Mouse (Mus musculus) ovary, postnatal 14 days (tissue): ENCODE measurements around the gene Boc.
"Not testable (repeated sequence)": the region's sequence is repeated elsewhere in the genome, so short reads cannot be mapped to it uniquely, and the experiment has no call there.

Source experiments
- DNase-seq: peaks from one replicate; pipeline ENCODE4 v3.0.0; 2022; ENCODE audit warnings: low spot score

Boc gene

GRCm38 (mm10) chr16:44491051-44491450, 67.6 kb downstream of the Boc start:
- no peak for DNase-seq

- DNase-seq = no peak
Observed at GRCm38 (mm10) chr16:44487194-44487593, 71.5 kb downstream of the Boc start.

- no peak for DNase-seq
Observed at GRCm38 (mm10) chr16:44486612-44487011, 72.1 kb downstream of the Boc start.

DNA sequence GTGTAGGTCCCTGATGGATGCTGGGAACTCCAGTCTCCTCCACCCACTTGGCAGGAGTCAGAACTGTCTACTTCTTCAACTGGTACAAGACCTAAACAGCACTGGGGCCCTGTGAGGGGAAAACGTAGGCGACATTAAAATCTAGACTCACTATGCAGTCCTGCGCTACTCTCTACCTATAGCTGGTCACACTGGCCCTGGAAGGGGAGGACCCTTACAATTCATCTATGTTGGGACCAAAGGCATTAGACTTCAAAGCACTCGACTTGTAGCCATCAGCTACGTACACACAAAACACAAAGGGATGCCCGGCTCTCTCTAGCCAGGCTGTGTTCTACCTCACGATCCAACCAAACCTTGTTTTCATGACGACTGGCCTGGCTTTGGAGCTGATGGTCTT, 73.0 kb downstream of the Boc start:
- DNase-seq = no peak

GRCm38 (mm10) chr16:44484831-44485230, 73.9 kb downstream of the Boc start:
- DNase-seq = no peak

GRCm38 (mm10) chr16:44484079-44484478, 74.6 kb downstream of the Boc start:
- peak; percentile 84 for DNase-seq

DNA sequence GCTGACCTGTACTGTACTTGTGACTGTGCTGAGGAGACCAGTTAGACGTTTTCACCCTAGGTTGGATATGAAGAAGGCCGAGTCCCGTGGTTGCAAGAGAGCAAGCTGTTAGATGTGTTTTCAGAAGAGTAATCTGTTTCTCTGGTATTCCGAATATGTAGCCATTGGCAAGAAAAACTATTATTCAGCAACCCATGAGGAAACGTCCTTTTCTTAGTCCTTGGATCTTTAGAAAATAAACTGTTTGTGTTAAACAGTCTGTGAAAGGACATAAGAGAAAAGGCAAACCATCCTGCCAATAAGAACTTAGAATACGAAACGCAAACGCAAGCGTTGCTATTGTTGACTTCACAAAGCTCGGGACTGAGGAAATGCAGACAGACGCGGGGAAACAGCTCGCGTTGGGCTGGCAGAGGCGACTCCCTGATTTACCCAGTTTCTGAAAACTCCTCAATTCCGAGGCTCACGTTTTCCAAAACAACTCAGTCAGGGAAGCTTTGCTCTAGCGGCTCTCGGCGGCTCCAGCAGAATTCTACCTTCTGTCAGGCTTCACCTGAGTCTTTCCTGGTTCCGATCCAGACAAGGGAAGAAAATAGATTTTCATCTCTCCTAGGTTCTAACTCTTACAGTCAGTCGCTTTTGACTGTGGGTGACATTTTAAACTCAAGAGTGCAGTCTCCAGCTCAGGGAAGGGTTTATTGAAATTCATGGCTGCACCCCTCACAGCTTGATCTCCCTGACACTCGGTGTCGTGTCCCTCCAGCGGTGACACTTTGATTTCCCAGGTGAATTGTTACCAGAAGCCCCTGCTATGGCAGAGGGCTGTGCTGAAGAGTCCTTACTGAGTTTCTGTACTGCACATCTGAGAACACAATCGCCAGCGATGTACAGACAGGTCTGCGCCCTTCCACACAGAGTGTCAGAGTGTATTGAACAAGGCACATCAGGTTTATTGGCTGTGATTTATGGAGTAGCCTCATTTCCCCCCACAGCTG, 76.8 kb downstream of the Boc start:
- peak; percentile 0 for DNase-seq

DNA sequence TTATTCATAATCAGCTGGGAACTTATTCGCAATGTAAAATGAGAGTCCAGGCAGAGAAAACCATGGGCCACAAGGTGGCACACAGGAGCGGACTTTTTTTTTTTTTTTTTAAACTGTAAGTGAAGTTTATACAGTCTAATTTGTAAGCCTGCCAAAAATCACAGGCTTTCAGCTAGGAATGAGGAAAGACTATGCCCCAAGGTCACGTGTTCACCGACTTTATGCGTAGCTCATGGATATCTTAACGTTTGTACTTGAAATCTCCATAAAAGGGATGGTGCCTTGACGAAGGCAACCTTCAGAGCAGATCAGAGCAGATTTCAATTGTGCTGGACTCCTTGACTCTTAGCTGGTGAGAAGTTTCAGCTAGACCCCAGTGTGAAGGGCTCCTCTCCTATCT, 78.1 kb downstream of the Boc start:
- no peak for DNase-seq

DNA sequence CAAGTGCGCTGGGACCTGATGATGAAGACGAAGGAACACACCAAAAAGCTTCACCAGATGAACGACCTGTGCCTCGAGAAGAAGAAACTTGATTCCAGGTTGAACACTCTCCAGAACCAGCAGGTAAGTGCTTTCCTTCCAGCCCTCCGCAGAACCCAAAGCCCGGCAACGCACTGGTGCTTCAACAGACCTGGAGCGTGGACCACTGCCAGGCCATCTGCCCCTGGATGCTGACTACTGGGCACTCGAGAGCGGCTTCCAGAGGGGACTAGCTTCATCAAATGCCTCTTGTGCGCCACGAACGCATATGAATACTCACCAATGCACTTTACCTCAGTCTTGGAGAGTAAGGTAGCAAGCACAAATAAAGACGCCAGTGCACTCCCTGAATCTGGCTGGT, 78.8 kb downstream of the Boc start:
- no peak for DNase-seq

GRCm38 (mm10) chr16:44478767-44479166, 79.9 kb downstream of the Boc start:
- no peak for DNase-seq

GRCm38 (mm10) chr16:44475682-44476375, 82.9 kb downstream of the Boc start:
- DNase-seq = no peak

GRCm38 (mm10) chr16:44475281-44475680, 83.4 kb downstream of the Boc start:
- no peak for DNase-seq

GRCm38 (mm10) chr16:44460922-44461321, 97.8 kb downstream of the Boc start:
- no peak for DNase-seq

- no peak for DNase-seq
Observed at GRCm38 (mm10) chr16:44458826-44459225, 99.9 kb downstream of the Boc start.

GRCm38 (mm10) chr16:44457858-44458257, 100.8 kb downstream of the Boc start:
- DNase-seq = no peak

DNA sequence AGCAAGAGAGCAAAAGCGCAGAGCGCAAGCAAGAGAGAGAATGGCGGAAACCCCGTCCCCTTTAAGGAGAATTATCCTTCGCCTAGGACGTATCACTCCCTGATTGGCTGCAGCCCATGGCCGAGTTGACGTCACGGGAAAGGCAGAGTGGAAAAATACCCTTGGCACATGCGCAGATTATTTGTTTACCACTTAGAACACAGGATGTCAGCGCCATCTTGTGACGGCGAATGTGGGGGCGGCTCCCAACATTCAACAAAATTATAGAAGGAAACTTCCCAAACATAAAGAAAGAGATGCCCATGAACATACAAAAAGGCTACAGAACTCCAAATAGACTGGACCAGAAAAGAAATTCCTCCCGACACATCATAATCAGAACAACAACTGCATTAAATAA, 116.8 kb downstream of the Boc start:
- DNase-seq = not testable (repeated sequence)

- DNase-seq = no peak
Observed at GRCm38 (mm10) chr16:44435481-44435880, 123.2 kb downstream of the Boc start.
